Mouse (Mus musculus): ENCODE measurements around the gene Emc10. TPM values are rescaled to one million over a fixed set of nuclear protein-coding genes. Genes with fewer than 3 reads are reported as not detected.

Gene Emc10
- 210 and 331 TPM in 2 replicates for polyA plus RNA-seq (2012; rRNA removed; ENCODE audit: low replicate concordance)

DNA sequence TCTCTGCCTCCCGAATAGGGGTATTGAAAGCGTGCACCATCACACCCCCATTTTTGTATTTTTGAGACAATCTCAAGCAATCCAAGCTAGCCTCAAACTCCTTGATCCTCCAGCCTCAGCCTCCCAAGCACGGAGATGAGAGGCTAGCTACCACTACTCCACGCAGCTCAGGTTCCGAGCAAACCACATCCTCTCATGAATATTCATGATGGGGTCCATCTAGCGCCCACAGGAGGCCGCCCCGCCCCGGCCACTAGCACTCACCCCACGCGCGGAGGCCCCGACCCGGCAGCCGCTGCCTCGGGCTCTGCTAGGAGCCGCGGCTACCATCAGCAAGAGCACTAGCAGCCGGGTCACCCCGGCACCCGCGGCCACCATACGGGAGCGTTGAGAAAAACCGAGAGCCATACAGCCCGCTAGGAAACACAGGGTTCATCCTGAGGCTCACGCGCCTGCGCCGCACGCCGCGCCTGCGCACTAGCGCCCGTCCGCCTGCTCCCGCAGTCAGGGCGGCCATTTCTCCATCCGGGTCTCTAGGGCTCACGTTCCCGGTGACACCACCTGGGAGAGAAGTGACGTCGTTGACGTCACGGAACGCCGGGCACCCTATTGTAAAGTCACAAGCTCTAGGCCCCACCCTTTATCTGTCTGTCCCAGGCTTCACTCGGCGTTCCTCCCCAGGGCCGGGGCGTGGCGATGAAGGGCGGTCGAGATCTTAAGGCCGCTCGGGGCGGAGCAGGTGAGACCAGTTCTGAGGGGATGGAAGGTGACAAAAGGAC lies at the start of gene Emc10, which contains the start of gene Fam71e1:
Gene Emc10, minus strand, starts transcription at position 538 of the 779 bp plus-strand sequence.
Gene Fam71e1, plus strand, starts transcription at position 590 of the 779 bp plus-strand sequence.

GRCm38 (mm10) chr7:44531946-44532732 lies 35.8 kb upstream of the Emc10 start, which contains the start of gene Spib:
Gene Spib, minus strand, starts transcription at chr7:44532071.

GRCm38 (mm10) chr7:44524502-44524901 lies 28.2 kb upstream of the Emc10 start, which contains the start of gene Mybpc2:
Gene Mybpc2, minus strand, starts transcription at chr7:44524656.

DNA sequence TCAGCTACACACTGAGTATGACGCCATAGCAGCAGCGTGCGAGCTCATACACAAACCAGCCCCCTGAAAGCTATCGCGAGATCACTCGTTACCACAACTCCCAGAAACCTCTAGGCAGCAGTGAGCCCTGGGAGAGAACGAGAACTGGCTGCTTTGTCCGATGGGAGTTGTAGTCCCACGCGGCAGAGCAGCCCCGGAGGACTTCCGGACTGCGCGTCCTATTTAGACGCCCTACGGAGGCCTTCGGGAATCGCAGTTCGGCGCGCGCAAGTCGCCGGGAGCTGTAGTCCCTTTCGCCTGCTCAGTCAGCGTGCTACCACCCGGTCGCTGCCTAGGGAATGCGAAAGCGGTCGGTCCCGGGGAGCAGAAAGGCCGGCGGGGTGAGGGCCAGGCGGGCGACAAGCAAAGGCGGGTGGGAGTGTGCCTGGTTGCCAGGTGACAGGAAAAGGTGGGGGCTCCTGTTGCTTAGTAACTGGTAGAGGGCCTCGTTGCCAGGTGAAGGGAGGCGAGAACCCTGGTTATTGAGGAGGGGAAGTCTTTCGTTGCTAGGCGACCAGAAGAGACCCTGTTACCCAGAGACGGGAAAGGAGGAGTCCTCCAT lies 28.4 kb downstream of the Emc10 start, which contains the start of gene Josd2:
Gene Josd2, plus strand, starts transcription at position 170 of the 601 bp plus-strand sequence.

GRCm38 (mm10) chr7:44465111-44465510 lies 31.2 kb downstream of the Emc10 start, which contains the start of gene Aspdh:
Gene Aspdh, plus strand, starts transcription at chr7:44465391.

Other genes starting within 250 kb of the Emc10 start
- gene 1700028J19Rik, start 249.8 kb downstream of the Emc10 start, polyA plus RNA-seq (2012; rRNA removed; ENCODE audit: low replicate concordance), result 1.2 and 1.4 TPM in 2 replicates
- gene 2410002F23Rik, start 249.8 kb downstream of the Emc10 start, polyA plus RNA-seq (2012; rRNA removed; ENCODE audit: low replicate concordance), result 57.6 and 167 TPM in 2 replicates
- not detected in 2 replicates for gene Acp4, start 239.2 kb downstream of the Emc10 start, polyA plus RNA-seq (2012; rRNA removed; ENCODE audit: low replicate concordance)
- 1.4 TPM in 1 of 2 replicates, not detected in the other for gene Gm15517, start 235.1 kb downstream of the Emc10 start, polyA plus RNA-seq (2012; rRNA removed; ENCODE audit: low replicate concordance)
- gene Clec11a, start 189.6 kb downstream of the Emc10 start, polyA plus RNA-seq (2012; rRNA removed; ENCODE audit: low replicate concordance), result 5.1 and 8.4 TPM in 2 replicates
- gene Shank1, start 186.3 kb downstream of the Emc10 start, polyA plus RNA-seq (2012; rRNA removed; ENCODE audit: low replicate concordance), result 0.39 and 2.3 TPM in 2 replicates
- gene Syt3, start 112.4 kb downstream of the Emc10 start, polyA plus RNA-seq (2012; rRNA removed; ENCODE audit: low replicate concordance), result 4.7 and 5.8 TPM in 2 replicates
- gene 1700008O03Rik, start 110.7 kb downstream of the Emc10 start, polyA plus RNA-seq (2012; rRNA removed; ENCODE audit: low replicate concordance), result 0.24 and 1.2 TPM in 2 replicates
- 0.97 and 19.6 TPM in 2 replicates for gene Lrrc4b, start 67.5 kb downstream of the Emc10 start, polyA plus RNA-seq (2012; rRNA removed; ENCODE audit: low replicate concordance)
- gene Aspdh, start 31.1 kb downstream of the Emc10 start, polyA plus RNA-seq (2012; rRNA removed; ENCODE audit: low replicate concordance), result 1.6 TPM in 1 of 2 replicates, not detected in the other
- gene Josd2, start 28.5 kb downstream of the Emc10 start, polyA plus RNA-seq (2012; rRNA removed; ENCODE audit: low replicate concordance), result 94.8 and 172 TPM in 2 replicates
- 7.0 and 10.5 TPM in 2 replicates for gene Fam71e1, start 52 bp upstream of the Emc10 start, polyA plus RNA-seq (2012; rRNA removed; ENCODE audit: low replicate concordance)
- 0.11 and 0.89 TPM in 2 replicates for gene Mybpc2, start 28.1 kb upstream of the Emc10 start, polyA plus RNA-seq (2012; rRNA removed; ENCODE audit: low replicate concordance)
- 1.2 and 1.3 TPM in 2 replicates for gene Spib, start 35.5 kb upstream of the Emc10 start, polyA plus RNA-seq (2012; rRNA removed; ENCODE audit: low replicate concordance)
- 17.5 and 44.4 TPM in 2 replicates for gene Pold1, start 52.3 kb upstream of the Emc10 start, polyA plus RNA-seq (2012; rRNA removed; ENCODE audit: low replicate concordance)
- gene Nr1h2, start 57.4 kb upstream of the Emc10 start, polyA plus RNA-seq (2012; rRNA removed; ENCODE audit: low replicate concordance), result 133 and 181 TPM in 2 replicates
- 6.0 and 16.0 TPM in 2 replicates for gene Napsa, start 75.9 kb upstream of the Emc10 start, polyA plus RNA-seq (2012; rRNA removed; ENCODE audit: low replicate concordance)
- 2.6 and 7.7 TPM in 2 replicates for gene Kcnc3, start 94.1 kb upstream of the Emc10 start, polyA plus RNA-seq (2012; rRNA removed; ENCODE audit: low replicate concordance)
- gene Myh14, start 174.3 kb upstream of the Emc10 start, polyA plus RNA-seq (2012; rRNA removed; ENCODE audit: low replicate concordance), result 4.1 and 12.7 TPM in 2 replicates
- not detected in 2 replicates for gene Izumo2, start 212.2 kb upstream of the Emc10 start, polyA plus RNA-seq (2012; rRNA removed; ENCODE audit: low replicate concordance)

Measured in subcutaneous adipose tissue, adult 2 months (tissue).